Mouse (Mus musculus): ENCODE measurements around the gene Lancl3. TPM values are rescaled to one million over a fixed set of nuclear protein-coding genes. Genes with fewer than 3 reads are reported as not detected.
"Not testable (repeated sequence)": the region's sequence is repeated elsewhere in the genome, so short reads cannot be mapped to it uniquely, and the experiment has no call there.

The Lancl3 gene
- polyA plus RNA-seq, 1 experiment from 2014 or later, result 0.17 TPM

GRCm38 (mm10) chrX:9272460-9273361 is 73.0 kb downstream of the Lancl3 start, which contains the start of gene Xk:
Gene Xk (plus strand): TSS chrX:9272756.
- WGBS, result 8% methylated on average over 70 of the region's 94 CpGs
- DNase-seq (ENCODE audit: low spot score) (peak; percentile 65), ATAC-seq (ENCODE audit: insufficient number of reproducible peaks, low FRiP score, low TSS enrichment, low read depth) (peak; percentile 72)
- H3K4me1 ChIP-seq (ENCODE audit: control insufficient read depth, insufficient read depth, low read length), result no peaks in the 10 kb centered on the region
- H3K9me3 ChIP-seq (ENCODE audit: control insufficient read depth, low read length), result no peaks in the 10 kb centered on the region
- no peaks in the 10 kb centered on the region for H3K36me3 ChIP-seq (ENCODE audit: control insufficient read depth, insufficient read depth, low read length)
- H3K4me3 ChIP-seq (ENCODE audit: low read depth, low read length), result peak within 1 kb of the TSS; percentile 45
- 0 out of 2 replicates have a peak, but pooled peaks cover 3% of the 10 kb centered on the region for H3K27me3 ChIP-seq (ENCODE audit: control insufficient read depth, insufficient read depth, low read length)
- no peak within 1 kb of the TSS for H3K27ac ChIP-seq (replicated peaks; ENCODE audit: low read depth, low read length)
- peak within 1 kb of the TSS; percentile 22 for H3K9ac ChIP-seq (ENCODE audit: low read length)
- peak within 1 kb of the TSS; percentile 46 for H3K4me2 ChIP-seq (ENCODE audit: low read depth, severe bottlenecking)

DNA sequence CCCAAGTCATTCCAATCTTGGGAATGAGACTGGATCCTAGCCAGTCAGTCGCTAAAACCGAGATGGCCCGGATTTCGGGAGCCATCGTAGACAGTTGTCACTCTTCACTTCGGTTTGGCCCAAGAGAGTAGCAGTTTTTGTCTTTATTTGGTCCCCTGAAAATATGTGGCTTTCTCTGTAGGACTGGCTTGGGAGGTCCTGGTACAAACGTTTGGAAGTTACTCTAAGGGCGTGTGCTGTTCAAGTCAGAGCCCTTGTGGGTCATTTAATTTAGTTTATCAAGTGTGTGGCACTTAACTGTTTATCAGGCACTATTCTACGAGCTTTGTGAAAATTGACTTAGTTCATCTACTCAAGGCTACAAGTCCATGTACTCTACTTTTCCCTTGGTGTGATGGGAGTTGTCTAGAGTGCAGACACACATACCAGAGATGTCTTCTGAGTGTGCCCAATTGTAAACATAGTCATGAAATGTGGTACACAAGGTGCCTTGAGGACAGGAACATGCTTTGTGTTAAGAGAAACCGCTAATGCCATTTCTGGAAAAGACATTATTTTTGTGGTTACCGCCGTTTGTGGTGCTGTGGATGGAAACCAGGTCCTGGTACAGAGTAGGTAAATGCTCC is 73.8 kb downstream of the Lancl3 start:
- 0 out of 2 replicates have a peak, but pooled peaks cover 3% of the 10 kb centered on the region for H3K27me3 ChIP-seq (ENCODE audit: control insufficient read depth, insufficient read depth, low read length)
- peak overlapping the region; percentile 46; the same call in 1 of the 2 replicates for H3K4me2 ChIP-seq (ENCODE audit: low read depth, severe bottlenecking)
- H3K36me3 ChIP-seq (ENCODE audit: control insufficient read depth, insufficient read depth, low read length), result no peaks in the 10 kb centered on the region
- no peak overlapping the region for H3K27ac ChIP-seq (replicated peaks; ENCODE audit: low read depth, low read length)
- ATAC-seq (ENCODE audit: insufficient number of reproducible peaks, low FRiP score, low TSS enrichment, low read depth) (no peak), DNase-seq (ENCODE audit: low spot score) (peak; percentile 21)
- H3K9me3 ChIP-seq (ENCODE audit: control insufficient read depth, low read length), result no peaks in the 10 kb centered on the region
- WGBS, result 60% methylated on average over 12 of the region's 12 CpGs
- H3K9ac ChIP-seq (ENCODE audit: low read length), result no peak overlapping the region
- H3K4me1 ChIP-seq (ENCODE audit: control insufficient read depth, insufficient read depth, low read length), result no peaks in the 10 kb centered on the region
- peak overlapping the region; percentile 45; the same call in 1 of the 2 replicates for H3K4me3 ChIP-seq (ENCODE audit: low read depth, low read length)

DNA sequence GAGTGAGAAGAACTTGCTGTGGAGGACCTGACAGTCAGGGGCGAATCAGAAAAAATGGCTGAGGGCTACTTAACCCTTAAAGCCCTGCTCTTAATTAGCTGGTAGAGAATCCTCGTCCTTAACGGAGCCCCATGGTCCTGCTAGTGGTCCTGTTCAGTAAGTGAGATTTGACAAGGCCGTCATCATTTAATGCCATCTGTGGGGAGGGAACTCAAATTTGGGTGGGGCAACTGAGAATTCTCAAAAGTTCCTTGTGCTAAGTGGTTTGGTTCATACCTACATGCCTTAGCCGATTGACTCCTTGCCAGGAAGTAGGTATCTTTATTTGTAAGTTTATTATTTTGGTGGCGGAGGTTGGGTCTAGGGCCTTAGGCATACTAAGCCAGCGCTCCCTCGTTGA is 74.6 kb downstream of the Lancl3 start:
- Histone ChIP-seq H3K9me3 (ENCODE audit: control insufficient read depth, low read length) (no peaks in the 10 kb centered on the region), H3K27ac (replicated peaks; ENCODE audit: low read depth, low read length) (no peak overlapping the region), H3K27me3 (ENCODE audit: control insufficient read depth, insufficient read depth, low read length) (0 out of 2 replicates have a peak, but pooled peaks cover 3% of the 10 kb centered on the region), H3K4me3 (ENCODE audit: low read depth, low read length) (no peak overlapping the region), H3K4me2 (ENCODE audit: low read depth, severe bottlenecking) (no peak overlapping the region), H3K9ac (ENCODE audit: low read length) (no peak overlapping the region), H3K36me3 (ENCODE audit: control insufficient read depth, insufficient read depth, low read length) (no peaks in the 10 kb centered on the region), H3K4me1 (ENCODE audit: control insufficient read depth, insufficient read depth, low read length) (no peaks in the 10 kb centered on the region)
- DNase-seq (ENCODE audit: low spot score) (no peak), ATAC-seq (ENCODE audit: insufficient number of reproducible peaks, low FRiP score, low TSS enrichment, low read depth) (no peak)
- WGBS, result 63% methylated on average over 8 of the region's 8 CpGs

- not testable (repeated sequence) for H3K9ac ChIP-seq (ENCODE audit: low read length); H3K9me3 ChIP-seq (ENCODE audit: control insufficient read depth, low read length); H3K27me3 ChIP-seq (ENCODE audit: control insufficient read depth, insufficient read depth, low read length); H3K4me3 ChIP-seq (ENCODE audit: low read depth, low read length); H3K36me3 ChIP-seq (ENCODE audit: control insufficient read depth, insufficient read depth, low read length); H3K4me2 ChIP-seq (ENCODE audit: low read depth, severe bottlenecking); H3K4me1 ChIP-seq (ENCODE audit: control insufficient read depth, insufficient read depth, low read length); DNase-seq (ENCODE audit: low spot score); H3K27ac ChIP-seq (replicated peaks; ENCODE audit: low read depth, low read length); ATAC-seq (ENCODE audit: insufficient number of reproducible peaks, low FRiP score, low TSS enrichment, low read depth)
- no CpG with 5 or more reads among the region's 1 CpGs for WGBS
Observed at GRCm38 (mm10) chrX:9283464-9283863, 83.8 kb downstream of the Lancl3 start, which contains the start of gene H2al1m. Gene H2al1m (plus strand): TSS chrX:9283764.

DNA sequence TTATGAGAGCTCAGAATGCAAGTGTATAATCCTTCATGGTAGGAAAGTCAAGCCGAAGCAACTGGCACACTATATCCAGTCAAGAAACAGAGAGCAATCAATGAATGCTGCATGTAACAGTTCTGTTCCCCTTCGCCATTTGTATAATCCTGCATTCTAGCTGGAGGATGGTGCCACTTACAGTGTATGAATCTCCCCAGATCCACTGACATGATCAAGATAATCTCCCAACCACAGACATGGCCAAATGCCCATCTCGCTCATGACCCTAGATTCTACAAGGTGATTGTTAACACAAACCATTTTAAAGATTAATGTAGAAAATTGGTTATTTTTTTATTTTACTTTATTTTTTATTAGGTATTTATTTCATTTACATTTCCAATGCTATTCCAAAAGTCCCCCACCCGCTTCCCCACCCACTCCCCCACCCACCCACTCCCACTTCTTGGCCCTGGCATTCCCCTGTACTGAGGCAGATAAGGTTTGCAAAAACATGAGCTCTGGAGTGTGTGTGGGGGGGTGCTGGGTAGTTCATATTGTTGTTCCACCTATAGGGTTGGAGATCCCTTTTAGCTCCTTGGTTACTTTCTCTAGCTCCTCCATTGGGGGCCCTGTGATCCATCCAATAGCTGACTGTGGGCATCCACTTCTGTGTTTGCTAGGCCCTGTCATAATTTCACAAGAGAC is 93.6 kb downstream of the Lancl3 start:
- H3K9me3 ChIP-seq (ENCODE audit: control insufficient read depth, low read length); H3K36me3 ChIP-seq (ENCODE audit: control insufficient read depth, insufficient read depth, low read length); H3K27ac ChIP-seq (replicated peaks; ENCODE audit: low read depth, low read length); ATAC-seq (ENCODE audit: insufficient number of reproducible peaks, low FRiP score, low TSS enrichment, low read depth); DNase-seq (ENCODE audit: low spot score); H3K4me3 ChIP-seq (ENCODE audit: low read depth, low read length); H3K4me2 ChIP-seq (ENCODE audit: low read depth, severe bottlenecking); H3K9ac ChIP-seq (ENCODE audit: low read length); H3K4me1 ChIP-seq (ENCODE audit: control insufficient read depth, insufficient read depth, low read length); H3K27me3 ChIP-seq (ENCODE audit: control insufficient read depth, insufficient read depth, low read length): not testable (repeated sequence)
- 91% methylated on average over 3 of the region's 4 CpGs for WGBS

DNA sequence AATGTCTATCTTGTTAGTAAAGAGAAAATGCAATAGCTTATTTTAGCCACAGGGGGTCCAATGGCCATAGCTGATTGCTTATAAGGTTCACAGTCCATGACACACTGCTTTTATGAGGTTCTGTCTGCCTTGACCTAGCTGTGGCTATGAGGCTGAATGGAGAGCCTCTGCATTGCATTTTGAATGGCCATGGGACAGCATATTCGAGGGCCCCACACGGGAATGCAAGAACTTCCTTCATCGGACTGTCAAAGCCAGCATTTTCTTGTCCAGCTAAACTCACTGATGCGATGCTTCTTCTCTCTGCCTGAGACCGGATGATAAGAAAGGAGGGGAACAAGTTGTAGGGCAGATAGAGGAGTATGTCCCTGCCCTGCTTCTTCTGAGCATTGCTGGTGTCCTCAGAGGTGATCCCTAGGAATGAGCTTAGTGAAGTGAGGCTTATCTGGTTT is 98.7 kb downstream of the Lancl3 start:
- no peaks in the 10 kb centered on the region for H3K27me3 ChIP-seq (ENCODE audit: control insufficient read depth, insufficient read depth, low read length)
- no peaks in the 10 kb centered on the region for H3K9me3 ChIP-seq (ENCODE audit: control insufficient read depth, low read length)
- DNase-seq (ENCODE audit: low spot score) (no peak), ATAC-seq (ENCODE audit: insufficient number of reproducible peaks, low FRiP score, low TSS enrichment, low read depth) (no peak)
- 91% methylated on average over 5 of the region's 5 CpGs for WGBS
- H3K36me3 ChIP-seq (ENCODE audit: control insufficient read depth, insufficient read depth, low read length), result no peaks in the 10 kb centered on the region
- no peak overlapping the region for H3K4me2 ChIP-seq (ENCODE audit: low read depth, severe bottlenecking)
- no peak overlapping the region for H3K27ac ChIP-seq (replicated peaks; ENCODE audit: low read depth, low read length)
- H3K4me1 ChIP-seq (ENCODE audit: control insufficient read depth, insufficient read depth, low read length), result no peaks in the 10 kb centered on the region
- no peak overlapping the region for H3K9ac ChIP-seq (ENCODE audit: low read length)
- no peak overlapping the region for H3K4me3 ChIP-seq (ENCODE audit: low read depth, low read length)

DNA sequence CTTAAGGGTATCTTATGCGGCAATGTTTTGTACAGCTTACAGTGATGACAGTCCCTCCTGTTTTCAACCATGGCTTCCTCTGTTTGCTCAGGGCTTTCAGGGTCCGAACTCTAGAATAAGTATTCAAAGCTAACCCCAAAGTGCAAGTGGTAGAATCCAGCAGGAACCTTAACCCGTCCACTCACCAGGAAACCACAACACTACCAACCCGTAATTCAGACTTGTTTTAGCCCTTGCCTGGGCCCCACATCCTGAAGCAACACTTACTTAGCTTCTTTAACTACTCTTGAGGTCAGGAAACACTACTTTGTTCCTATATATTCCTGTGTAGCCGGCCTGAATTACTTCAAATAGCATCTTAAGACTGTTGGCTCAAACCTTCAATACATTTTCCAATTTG is 103.1 kb downstream of the Lancl3 start:
- no peaks in the 10 kb centered on the region for H3K4me1 ChIP-seq (ENCODE audit: control insufficient read depth, insufficient read depth, low read length)

DNA sequence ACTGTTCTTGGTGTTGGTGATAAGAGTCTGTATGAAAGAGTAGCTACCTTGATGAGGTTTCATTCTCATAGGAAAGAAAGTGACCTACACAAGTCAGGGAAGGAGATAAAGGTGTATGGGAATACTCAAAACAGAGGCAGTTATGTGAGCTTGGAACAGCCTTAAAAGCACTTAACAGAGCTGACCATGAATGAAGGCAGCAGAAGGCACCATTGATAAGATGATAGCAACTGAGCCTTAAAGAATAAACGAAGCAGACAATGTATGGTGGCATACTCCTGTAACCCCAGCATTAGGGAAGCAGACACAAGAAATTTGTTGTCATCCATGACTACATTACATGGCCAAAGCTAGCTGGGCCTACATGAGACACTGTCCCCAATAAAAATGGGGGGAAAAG is 103.8 kb downstream of the Lancl3 start:
- H3K27ac ChIP-seq (replicated peaks; ENCODE audit: low read depth, low read length), result no peak overlapping the region
- H3K36me3 ChIP-seq (ENCODE audit: control insufficient read depth, insufficient read depth, low read length), result no peaks in the 10 kb centered on the region
- 72% methylated on average over 1 of the region's 1 CpGs for WGBS

More for the DNA sequence above, 103.1 kb downstream of the Lancl3 start:
- ATAC-seq (ENCODE audit: insufficient number of reproducible peaks, low FRiP score, low TSS enrichment, low read depth), result no peak
- H3K9ac ChIP-seq (ENCODE audit: low read length), result no peak overlapping the region
- no peaks in the 10 kb centered on the region for H3K36me3 ChIP-seq (ENCODE audit: control insufficient read depth, insufficient read depth, low read length)
- H3K27me3 ChIP-seq (ENCODE audit: control insufficient read depth, insufficient read depth, low read length), result no peaks in the 10 kb centered on the region
- no peak for DNase-seq (ENCODE audit: low spot score)
- H3K4me2 ChIP-seq (ENCODE audit: low read depth, severe bottlenecking), result no peak overlapping the region
- 82% methylated on average over 5 of the region's 5 CpGs for WGBS
- no peak overlapping the region for H3K27ac ChIP-seq (replicated peaks; ENCODE audit: low read depth, low read length)
- no peaks in the 10 kb centered on the region for H3K9me3 ChIP-seq (ENCODE audit: control insufficient read depth, low read length)
- H3K4me3 ChIP-seq (ENCODE audit: low read depth, low read length), result no peak overlapping the region

More for the DNA sequence above, 103.8 kb downstream of the Lancl3 start:
- Histone ChIP-seq H3K27me3 (ENCODE audit: control insufficient read depth, insufficient read depth, low read length) (no peaks in the 10 kb centered on the region), H3K4me3 (ENCODE audit: low read depth, low read length) (no peak overlapping the region), H3K9ac (ENCODE audit: low read length) (no peak overlapping the region), H3K4me2 (ENCODE audit: low read depth, severe bottlenecking) (no peak overlapping the region), H3K9me3 (ENCODE audit: control insufficient read depth, low read length) (no peaks in the 10 kb centered on the region), H3K4me1 (ENCODE audit: control insufficient read depth, insufficient read depth, low read length) (no peaks in the 10 kb centered on the region)
- DNase-seq (ENCODE audit: low spot score) (no peak), ATAC-seq (ENCODE audit: insufficient number of reproducible peaks, low FRiP score, low TSS enrichment, low read depth) (no peak)

Measured in limb, embryonic 11.5 days (tissue).